Mouse (Mus musculus): ENCODE measurements around the gene Defa32. TPM values are rescaled to one million over a fixed set of nuclear protein-coding genes. Genes with fewer than 3 reads are reported as not detected.
"Not testable (repeated sequence)": the region's sequence is repeated elsewhere in the genome, so short reads cannot be mapped to it uniquely, and the experiment has no call there.

Gene Defa32
- not detected in 2 replicates for polyA plus RNA-seq (2012; ENCODE audit: insufficient read depth, insufficient read length, missing spikeins)

GRCm38 (mm10) chr8:21528732-21529131, at the start of gene Defa32:
Gene Defa32, plus strand, starts transcription at chr8:21529032.
- not testable (repeated sequence) for H3K27ac ChIP-seq (ENCODE audit: insufficient read depth, low read depth, low read length); H3K4me1 ChIP-seq (ENCODE audit: control insufficient read depth, insufficient read depth, low read length); H3K4me3 ChIP-seq (ENCODE audit: insufficient read depth, low read length)

DNA sequence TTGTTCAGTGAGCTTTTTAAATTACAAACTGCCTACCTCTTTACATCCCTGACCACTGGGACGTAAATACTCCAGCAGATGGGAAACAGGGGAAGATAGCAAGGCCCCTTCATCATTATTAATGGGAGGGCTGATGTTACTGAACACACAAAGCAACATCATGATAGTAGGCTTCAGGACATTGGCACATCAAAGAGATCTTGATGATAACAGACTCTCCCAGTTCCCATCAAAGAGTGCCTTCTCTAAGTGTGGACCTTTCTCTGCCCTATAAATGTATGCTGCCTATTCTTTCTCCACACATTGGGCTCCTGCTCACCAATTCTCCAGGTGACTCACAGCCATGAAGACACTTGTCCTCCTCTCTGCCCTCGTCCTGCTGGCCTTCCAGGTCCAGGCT, 19.9 kb upstream of the Defa32 start, which contains the start of gene Defa20:
Gene Defa20 (plus strand): TSS at position 301 of the 400 bp plus-strand sequence.
- not testable (repeated sequence) for H3K4me3 ChIP-seq (ENCODE audit: insufficient read depth, low read length); H3K27ac ChIP-seq (ENCODE audit: insufficient read depth, low read depth, low read length); H3K4me1 ChIP-seq (ENCODE audit: control insufficient read depth, insufficient read depth, low read length)

GRCm38 (mm10) chr8:21565086-21565485, 36.3 kb downstream of the Defa32 start, which contains the start of gene Defa37:
Gene Defa37, plus strand, starts transcription at chr8:21565386.
- H3K27ac ChIP-seq (ENCODE audit: insufficient read depth, low read depth, low read length); H3K4me1 ChIP-seq (ENCODE audit: control insufficient read depth, insufficient read depth, low read length); H3K4me3 ChIP-seq (ENCODE audit: insufficient read depth, low read length): not testable (repeated sequence)

Other genes starting within 250 kb of the Defa32 start
- not detected in 2 replicates for gene Defa27, start 213.5 kb upstream of the Defa32 start, polyA plus RNA-seq (2012; ENCODE audit: insufficient read depth, insufficient read length, missing spikeins)
- not detected in 2 replicates for gene Defa29, start 202.0 kb upstream of the Defa32 start, polyA plus RNA-seq (2012; ENCODE audit: insufficient read depth, insufficient read length, missing spikeins)
- not detected in 2 replicates for gene Defa2, start 150.5 kb upstream of the Defa32 start, polyA plus RNA-seq (2012; ENCODE audit: insufficient read depth, insufficient read length, missing spikeins)
- not detected in 2 replicates for gene Defa33, start 137.2 kb upstream of the Defa32 start, polyA plus RNA-seq (2012; ENCODE audit: insufficient read depth, insufficient read length, missing spikeins)
- gene Defa36, start 101.6 kb upstream of the Defa32 start, polyA plus RNA-seq (2012; ENCODE audit: insufficient read depth, insufficient read length, missing spikeins), result not detected in 2 replicates
- gene Gm7849, start 72.5 kb upstream of the Defa32 start, polyA plus RNA-seq (2012; ENCODE audit: insufficient read depth, insufficient read length, missing spikeins), result not detected in 2 replicates
- gene Defa20, start 19.8 kb upstream of the Defa32 start, polyA plus RNA-seq (2012; ENCODE audit: insufficient read depth, insufficient read length, missing spikeins), result not detected in 2 replicates
- gene Defa37, start 36.4 kb downstream of the Defa32 start, polyA plus RNA-seq (2012; ENCODE audit: insufficient read depth, insufficient read length, missing spikeins), result not detected in 2 replicates
- gene Defa28, start 54.0 kb downstream of the Defa32 start, polyA plus RNA-seq (2012; ENCODE audit: insufficient read depth, insufficient read length, missing spikeins), result not detected in 2 replicates
- not detected in 2 replicates for gene Gm7861, start 65.5 kb downstream of the Defa32 start, polyA plus RNA-seq (2012; ENCODE audit: insufficient read depth, insufficient read length, missing spikeins)
- gene Defa26, start 89.2 kb downstream of the Defa32 start, polyA plus RNA-seq (2012; ENCODE audit: insufficient read depth, insufficient read length, missing spikeins), result not detected in 2 replicates
- not detected in 2 replicates for gene Defa17, start 126.7 kb downstream of the Defa32 start, polyA plus RNA-seq (2012; ENCODE audit: insufficient read depth, insufficient read length, missing spikeins)
- gene Defa34, start 136.8 kb downstream of the Defa32 start, polyA plus RNA-seq (2012; ENCODE audit: insufficient read depth, insufficient read length, missing spikeins), result not detected in 2 replicates
- not detected in 2 replicates for gene AY761184, start 174.6 kb downstream of the Defa32 start, polyA plus RNA-seq (2012; ENCODE audit: insufficient read depth, insufficient read length, missing spikeins)
- gene Defa24, start 205.5 kb downstream of the Defa32 start, polyA plus RNA-seq (2012; ENCODE audit: insufficient read depth, insufficient read length, missing spikeins), result not detected in 2 replicates